Mouse (Mus musculus) spleen, embryonic (tissue): ENCODE results near the gene Gm7980.
"Not testable (repeated sequence)": the region's sequence is repeated elsewhere in the genome, so short reads cannot be mapped to it uniquely, and the experiment has no call there.

Source experiments
- CTCF ChIA-PET: fragments of 350-600 bp; sonication (Branson Sonifier 250); formaldehyde crosslinking; loops from one replicate; lab custom pipeline; 2022; lab: Charles Lee

The Gm7980 gene

DNA sequence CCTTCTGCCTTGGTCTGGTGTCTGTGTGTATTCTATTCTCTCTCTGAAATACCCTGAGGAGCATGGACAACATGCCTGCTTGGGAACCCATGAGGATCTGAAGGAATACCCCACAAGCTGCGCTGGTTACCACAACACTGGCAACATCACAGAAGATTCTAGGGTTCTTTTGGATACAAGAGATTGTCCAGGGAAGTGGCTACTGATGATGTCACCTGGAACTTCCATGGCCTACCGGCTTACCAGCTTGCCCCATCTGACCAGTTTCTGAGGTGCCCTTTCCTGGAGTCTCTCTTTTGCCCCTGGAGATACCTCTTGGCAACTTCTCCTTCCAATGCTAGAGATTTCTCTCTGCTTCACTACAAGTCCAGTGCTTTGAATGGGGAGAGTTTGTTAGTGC is at the start of gene Gm7980:
Gene Gm7980, minus strand, starts transcription at position 101 of the 400 bp plus-strand sequence.
- CTCF ChIA-PET = not testable (repeated sequence)

GRCm38 (mm10) chr14:41943695-41944094 is 36.6 kb upstream of the Gm7980 start, which contains the start of gene 1700024B05Rik:
1700024B05Rik (plus strand) TSS chr14:41943995.
- CTCF ChIA-PET = not testable (repeated sequence)

DNA sequence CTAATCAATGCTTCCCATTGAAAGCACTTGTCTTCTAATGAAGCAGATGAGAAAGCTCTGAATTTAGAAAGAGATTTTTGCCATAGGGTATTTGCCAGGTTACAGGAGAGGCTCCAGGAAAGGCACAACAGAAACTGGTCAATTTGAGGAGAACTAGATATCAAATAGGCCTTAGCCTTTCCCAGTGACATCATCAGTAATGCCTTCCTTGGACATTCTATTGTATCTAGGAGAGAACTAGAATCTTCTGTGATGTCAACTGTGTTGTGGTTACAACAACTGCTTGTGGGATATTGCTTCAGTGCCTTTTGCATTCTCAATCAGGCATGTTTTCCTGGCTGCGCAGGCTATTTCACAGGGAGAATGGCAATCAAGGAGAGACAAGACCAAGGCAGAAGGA is 17.6 kb upstream of the Gm7980 start, which contains the start of gene 1700049E17Rik1:
Gene 1700049E17Rik1, plus strand, starts transcription at position 301 of the 400 bp plus-strand sequence.
- CTCF ChIA-PET = not testable (repeated sequence)
